Mouse (Mus musculus): ENCODE measurements around the gene 1810037I17Rik.

- TF ChIP-seq CTCF (IDR thresholded peaks at IDR 0.05) (no peak), EP300 (IDR thresholded peaks at IDR 0.05; ENCODE audit: insufficient read depth, low read depth, low read length) (no peak)
These were observed 28.7 kb upstream of the 1810037I17Rik start for GRCm38 (mm10) chr3:122895189-122895731.
